Mouse (Mus musculus) kidney, postnatal 0 days (tissue): ENCODE measurements at regions not wholly inside any gene's neighbourhood (a gene's known extent, or its start where the extent isn't known, plus 50 kb on each side); places are given as distances from the start of the nearest gene placed in this dataset.

ENCODE experiments used
- ATAC-seq: fragments of 200-750 bp; cut with Nextera tagmentation; replicated peaks from 2 replicates; pipeline ENCODE4 v1.8.0; 2017; ENCODE audit warnings: low read depth, moderate number of reproducible peaks, moderate TSS enrichment, moderate library complexity; ENCODE audit not compliant: low FRiP score
- DNase-seq: peaks from one replicate; pipeline ENCODE4 v3.0.0-alpha.2; 2016; ENCODE audit warnings: low spot score
- H3K27ac ChIP-seq: fragments of 300-500 bp; sonication (generic); 2 replicates; pipeline ENCODE4 v1.5.1; 2014; ENCODE audit warnings: mild to moderate bottlenecking
- H3K27me3 ChIP-seq: fragments of 300-500 bp; sonication (generic); 2 replicates; pipeline ENCODE4 v1.6.1; 2014; ENCODE audit warnings: low read length, mixed read lengths; ENCODE audit not compliant: insufficient read depth
- H3K36me3 ChIP-seq: fragments of 300-500 bp; sonication (generic); 2 replicates; pipeline ENCODE4 v1.6.1; 2014; ENCODE audit warnings: low read length, mixed read lengths; ENCODE audit not compliant: insufficient read depth
- H3K4me1 ChIP-seq: fragments of 300-500 bp; sonication (generic); replicated peaks from 2 replicates; pipeline ENCODE4 v1.6.1; 2014; ENCODE audit warnings: antibody characterized with exemption, low read length, mixed read lengths; ENCODE audit not compliant: insufficient read depth
- H3K4me2 ChIP-seq: fragments of 300-500 bp; sonication (generic); 2 replicates; pipeline ENCODE4 v1.6.1; 2014; ENCODE audit warnings: mild to moderate bottlenecking, low read length, moderate library complexity, mixed read lengths
- H3K4me3 ChIP-seq: fragments of 300-500 bp; sonication (generic); replicated peaks from 2 replicates; pipeline ENCODE4 v1.5.1; 2014; ENCODE audit warnings: low read depth, low read length
- H3K9ac ChIP-seq: fragments of 300-500 bp; sonication (generic); 2 replicates; pipeline ENCODE4 v1.6.1; 2014; ENCODE audit warnings: low read depth, low read length
- H3K9me3 ChIP-seq: fragments of 300-500 bp; sonication (generic); replicated peaks from 2 replicates; pipeline ENCODE4 v1.6.1; 2016; ENCODE audit warnings: low read length, inconsistent platforms, mixed read lengths
- CTCF ChIP-seq: IDR thresholded peaks from 2 replicates; pipeline ENCODE4 v1.5.1; 2016; ENCODE audit warnings: antibody characterized with exemption, low read depth, mild to moderate bottlenecking, moderate library complexity
- WGBS: fragments of 180-500 bp; shearing (Covaris S2); extraction: QIAGEN DNeasy Blood & Tissue Kit; methylation state at CpG from one replicate; pipeline ENCODE4 v1.1.7; 2014; 5-methylcytosine and 5-hydroxymethylcytosine counted together

GRCm38 (mm10) chr2:132444442-132445161, 59.4 kb upstream of the Prokr2 start:
- Histone ChIP-seq H3K9ac (no peak overlapping the region), H3K4me3 (no peak overlapping the region), H3K27me3 (no peaks in the 10 kb centered on the region), H3K4me2 (no peak overlapping the region), H3K9me3 (no peaks in the 10 kb centered on the region), H3K36me3 (no peaks in the 10 kb centered on the region), H3K4me1 (no peaks in the 10 kb centered on the region), H3K27ac (no peak overlapping the region)
- TF ChIP-seq CTCF = no peak
- no peak for ATAC-seq
- peak; percentile 45 for DNase-seq
- whole genome bisulfite sequencing = 19% methylated on average over 11 of the region's 11 CpGs
